Mouse (Mus musculus) ES-Bruce4 (cell line): ENCODE measurements around the gene Scn2b.

Source experiments
- EP300 ChIP-seq: IDR thresholded peaks from 2 replicates; pipeline ENCODE4 v1.6.1; 2011; ENCODE audit warnings: low read depth, low read length; ENCODE audit not compliant: insufficient read depth
- POLR2A ChIP-seq: IDR thresholded peaks from one replicate; pipeline ENCODE4 v1.8.1; 2011; ENCODE audit warnings: low read length; ENCODE audit not compliant: insufficient read depth

DNA sequence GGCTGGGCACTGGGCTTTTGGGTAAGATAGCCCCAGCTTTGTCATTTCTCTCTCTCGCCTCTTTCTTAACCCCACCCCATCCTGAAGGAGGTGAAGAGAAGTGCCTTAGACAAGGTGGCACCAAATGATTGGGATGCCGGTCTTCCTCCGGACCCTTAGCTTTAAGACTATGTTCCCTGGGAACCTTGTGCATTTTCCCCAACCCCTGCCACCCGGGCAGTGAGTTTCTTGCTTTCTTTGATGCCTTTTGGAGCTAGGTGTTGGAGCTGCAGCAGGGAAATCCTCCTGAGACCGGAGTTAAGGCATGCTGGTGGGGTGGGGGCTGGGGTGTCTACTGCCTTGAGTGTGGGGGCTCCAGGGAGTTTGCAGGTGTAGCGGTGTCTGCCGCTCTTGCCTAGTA is 21.5 kb downstream of the Scn2b start:
- TF ChIP-seq EP300 (no peak), POLR2A (no peak)
